34 mouse cellular contexts compared by ENCODE assay signal in the genomic region with DNA sequence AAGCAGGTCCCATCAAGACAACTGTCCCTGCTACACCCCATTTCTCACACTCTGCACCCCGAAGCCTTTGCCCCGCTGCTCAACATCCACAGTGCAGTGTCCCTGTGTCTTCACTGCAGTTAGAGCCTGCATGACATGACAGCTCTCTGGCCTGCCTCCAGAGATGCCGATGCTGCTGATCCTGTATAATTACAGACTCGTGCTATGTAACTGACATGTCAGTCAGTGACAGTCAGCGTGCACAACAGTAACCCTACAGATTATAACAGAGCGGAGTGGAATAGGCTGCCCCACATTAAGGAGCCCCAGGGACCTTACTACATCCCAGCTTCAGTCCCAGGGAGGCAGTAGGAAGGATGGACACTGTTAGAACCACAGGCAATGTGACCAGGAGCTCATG. TPM values are rescaled to one million over a fixed set of nuclear protein-coding genes. Genes with fewer than 3 reads are reported as not detected.
"Had no signal": no experiment of that assay in that cellular context is flagged by ENCODE, and none has a peak within 500 bp of the region (broad histone marks: within the 10 kb centered on the region; RNA-seq: fewer than 3 reads in every experiment).

No protein-coding gene starts in this region.

RNA-seq across cellular contexts. Expression of a gene that starts 3.4 kb away (rescaled TPM):
- total RNA-seq: left cerebral cortex, postnatal 10 days; left cerebral cortex, postnatal 4 days; megakaryocyte-erythroid progenitor cell, adult 5-6 weeks; midbrain, postnatal 0 days; monocyte, adult 5-6 weeks had no signal
- polyA plus RNA-seq: limb, embryonic 10.5 days; limb, embryonic 11.5 days; limb, embryonic 12.5 days; liver, embryonic 11.5 days; liver, embryonic 12.5 days; liver, embryonic 13.5 days; lung, embryonic 14.5 days; macrophage; midbrain, embryonic 10.5 days; midbrain, embryonic 11.5 days; midbrain, embryonic 12.5 days; midbrain, embryonic 13.5 days; midbrain, embryonic 14.5 days; midbrain, embryonic 15.5 days; midbrain, embryonic 16.5 days; midbrain, postnatal 0 days; neural tube, embryonic 11.5 days; neural tube, embryonic 12.5 days had no signal

RNA-seq across cellular contexts. Expression of a gene that starts 10.3 kb away (rescaled TPM):
- total RNA-seq: liver, adult 2 months; monocyte, adult 5-6 weeks had no signal
- polyA plus RNA-seq: macrophage had no signal

RNA-seq across cellular contexts. Expression of a gene that starts 24.6 kb away (rescaled TPM):
- total RNA-seq: monocyte, adult 5-6 weeks had no signal

RNA-seq across cellular contexts. Expression of a gene that starts 30.7 kb away (rescaled TPM):
- total RNA-seq: left cerebral cortex, postnatal 10 days; left cerebral cortex, postnatal 14 days; left cerebral cortex, postnatal 25 days; left cerebral cortex, postnatal 36 days; left cerebral cortex, postnatal 4 days; liver, adult 2 months; megakaryocyte progenitor cell, adult 5-6 weeks; megakaryocyte, adult 5-6 weeks; megakaryocyte-erythroid progenitor cell, adult 5-6 weeks; midbrain, postnatal 0 days; monocyte, adult 5-6 weeks had no signal
- polyA plus RNA-seq: limb, embryonic 12.5 days; limb, embryonic 13.5 days; limb, embryonic 15.5 days; liver, adult 2 months; liver, embryonic 16.5 days; liver, postnatal 0 days; lung, embryonic 14.5 days; lung, embryonic 15.5 days; lung, postnatal 0 days; macrophage; midbrain, embryonic 10.5 days; midbrain, embryonic 11.5 days; midbrain, embryonic 12.5 days; midbrain, embryonic 13.5 days; midbrain, embryonic 14.5 days; midbrain, embryonic 15.5 days; midbrain, embryonic 16.5 days; midbrain, postnatal 0 days; neural tube, embryonic 11.5 days; neural tube, embryonic 12.5 days had no signal
